Mouse (Mus musculus): ENCODE measurements around the gene Shc4.

Shc4 gene

GRCm38 (mm10) chr2:125628487-125628886, 95.5 kb downstream of the Shc4 start:
- no peak for DNase-seq

DNA sequence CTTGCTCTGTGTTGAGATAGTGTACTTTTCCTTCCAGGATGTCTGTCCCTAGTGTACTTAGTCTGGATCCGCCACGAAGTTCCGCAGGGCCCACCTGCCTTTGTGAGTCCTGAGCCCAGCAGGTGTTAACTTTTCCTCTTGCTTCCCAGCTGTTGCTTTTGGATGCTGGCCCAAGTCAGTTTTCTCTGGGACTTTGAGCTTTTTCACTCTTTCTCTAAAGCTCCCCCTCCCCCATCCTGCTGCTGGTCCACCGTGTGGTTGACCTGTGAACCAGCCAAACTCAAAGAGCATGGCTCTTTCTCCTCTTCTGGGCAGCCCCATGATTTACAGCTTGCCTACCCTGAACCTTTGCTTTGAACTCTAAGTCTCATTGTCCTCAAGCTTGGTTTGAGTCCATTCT, 97.4 kb downstream of the Shc4 start:
- DNase-seq: peak in 1 of 2 experiments; percentile 13

DNA sequence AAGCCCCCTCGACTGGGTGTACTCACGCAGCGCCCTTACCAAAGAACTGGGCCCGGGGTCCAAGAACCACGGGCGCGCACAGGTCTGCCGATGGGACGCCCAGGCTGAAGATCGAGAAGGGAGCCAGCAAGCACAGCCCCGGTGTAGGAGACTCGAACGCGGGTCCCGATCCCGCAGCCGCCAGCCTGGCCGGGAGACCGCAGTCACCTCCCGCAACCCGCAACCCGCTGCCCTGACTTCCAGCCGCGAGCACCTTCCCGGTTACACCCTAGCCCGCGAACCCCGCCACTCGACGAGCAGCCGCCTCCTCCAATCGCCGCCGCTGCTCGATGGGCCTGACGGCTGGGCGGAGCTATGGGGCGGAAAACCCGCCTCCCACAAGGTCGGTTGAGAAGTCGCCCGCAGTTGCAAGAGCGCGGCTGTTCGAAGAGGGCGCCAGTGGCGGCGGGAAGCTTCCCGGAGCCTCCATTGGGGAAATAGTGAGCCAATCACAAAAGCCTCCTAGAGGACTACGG, 99.1 kb downstream of the Shc4 start, which contains the start of gene Cep152:
Gene Cep152, minus strand, starts transcription at position 277 of the 515 bp plus-strand sequence.
- DNase-seq: peak; percentile 97 to 98

DNA sequence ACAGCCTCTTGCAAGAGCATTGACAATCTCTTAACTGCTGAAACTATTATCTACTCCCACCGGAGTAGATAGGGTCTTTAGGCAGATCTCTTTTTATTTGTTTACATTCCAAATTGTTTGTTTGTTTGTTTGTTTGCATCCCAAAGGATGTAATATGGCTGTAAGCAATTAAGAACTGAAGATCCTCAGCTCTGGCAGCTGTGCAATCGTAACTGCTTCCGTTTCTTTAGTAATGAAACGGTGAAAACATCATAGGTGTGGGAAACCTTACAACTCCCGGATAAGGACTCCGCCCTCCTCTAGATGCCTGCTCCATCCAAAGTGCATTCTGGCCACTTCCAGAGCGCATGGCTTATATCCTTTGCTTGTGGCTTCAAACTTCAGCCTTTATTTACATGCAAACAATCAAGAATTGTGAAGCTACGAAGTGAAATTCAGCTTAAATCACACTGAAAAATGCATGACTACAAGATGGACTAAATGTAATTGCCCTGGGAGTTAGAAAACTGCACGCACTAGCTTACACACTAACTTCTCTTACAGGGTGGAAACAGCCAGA, 99.7 kb downstream of the Shc4 start:
- no peak for DNase-seq

- no peak for DNase-seq
These were observed 100.7 kb downstream of the Shc4 start for GRCm38 (mm10) chr2:125623211-125623610.

DNA sequence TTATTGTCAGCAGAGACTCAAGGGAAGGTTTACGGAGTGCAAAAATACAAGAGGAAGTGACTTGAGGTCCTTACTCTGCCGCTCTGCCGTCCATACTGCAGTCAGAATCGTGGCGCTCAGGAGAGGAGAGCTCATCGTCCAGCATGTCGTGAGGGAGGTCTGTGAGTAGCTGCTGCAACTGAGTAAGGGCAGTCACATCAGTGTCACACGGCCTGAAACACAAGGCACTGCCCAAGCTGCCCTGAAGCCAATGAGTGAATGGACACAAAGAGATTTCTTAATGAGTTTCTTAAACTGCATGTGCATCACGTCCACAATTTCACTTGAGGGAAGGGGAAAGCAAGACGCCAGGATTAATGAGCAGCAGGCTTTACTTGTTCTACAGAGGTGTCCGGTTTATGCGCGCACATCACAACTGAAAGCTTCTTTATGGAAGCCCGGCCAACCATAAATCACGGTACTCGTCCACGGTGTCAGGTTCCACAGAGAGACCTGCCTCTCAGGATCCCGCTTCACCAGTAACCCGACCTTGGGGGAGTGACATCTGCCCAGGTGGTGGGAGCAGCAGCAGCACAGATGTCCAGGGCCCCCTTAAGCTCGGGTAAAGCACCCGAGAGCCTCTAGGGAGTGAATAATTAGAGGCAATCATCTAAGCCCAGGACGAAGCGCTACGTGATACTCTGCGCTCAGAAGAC, 103.6 kb downstream of the Shc4 start:
- no peak for DNase-seq

DNA sequence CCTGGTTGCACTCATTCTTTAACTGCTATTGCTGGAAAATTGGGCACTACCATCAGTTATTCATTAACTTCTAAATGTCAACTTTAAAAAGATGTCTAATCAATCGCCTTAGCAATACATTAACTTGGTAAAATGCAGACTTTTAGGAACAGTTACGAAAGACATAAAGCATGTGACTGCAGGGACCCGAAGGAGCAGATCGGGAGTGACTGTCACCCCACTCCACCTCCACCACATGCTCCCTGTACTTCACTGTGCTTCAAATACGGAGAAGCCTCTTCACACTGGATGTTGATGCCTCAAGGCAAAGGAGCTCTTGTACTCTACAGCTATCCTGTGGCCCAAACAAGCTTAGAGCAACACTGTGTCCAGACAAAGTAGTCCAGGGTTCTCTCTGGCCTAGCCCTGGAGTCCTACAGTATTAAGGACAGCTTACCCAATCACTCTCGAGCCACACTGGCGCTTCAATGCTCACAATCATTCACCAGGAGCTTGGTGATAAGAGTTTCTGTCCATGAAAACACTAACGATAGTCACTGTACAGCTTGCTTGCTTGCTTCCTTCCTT, 108.0 kb downstream of the Shc4 start:
- DNase-seq: no peak

- no peak for DNase-seq
These were observed 108.5 kb downstream of the Shc4 start for GRCm38 (mm10) chr2:125615440-125615839.

DNA sequence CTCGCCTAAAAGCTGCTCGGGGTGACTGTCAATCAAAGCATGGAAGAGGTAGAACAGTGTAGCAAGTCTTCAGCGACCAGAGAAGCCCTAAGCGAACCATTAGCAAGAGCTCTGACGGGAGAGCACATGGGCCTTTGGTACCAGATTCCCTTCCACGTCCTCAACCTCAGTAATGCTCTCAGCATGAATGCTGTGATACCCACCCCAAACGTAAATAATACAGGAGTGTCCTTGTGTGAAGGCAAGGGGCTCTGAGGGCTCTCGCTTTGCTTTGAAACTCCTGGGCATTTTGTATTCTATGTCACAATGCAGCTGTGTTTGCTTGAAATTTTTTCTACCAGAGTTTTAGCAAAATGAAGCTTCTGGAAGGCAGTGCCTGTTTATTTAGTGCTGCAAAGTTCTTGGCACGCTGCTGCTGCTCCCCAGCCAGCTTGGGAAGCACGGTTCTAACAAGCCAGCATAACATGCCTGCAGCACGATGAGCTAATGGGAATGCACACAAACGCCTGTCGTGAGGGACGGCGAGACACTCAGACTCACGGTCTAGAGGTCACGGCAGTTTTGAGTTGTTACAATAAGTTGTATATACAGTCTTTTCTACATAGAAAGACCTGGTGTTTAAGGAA, 117.6 kb downstream of the Shc4 start:
- DNase-seq: no peak

GRCm38 (mm10) chr2:125604646-125605045, 119.3 kb downstream of the Shc4 start:
- DNase-seq: peak; percentile 23 to 60

GRCm38 (mm10) chr2:125602970-125603369, 121.0 kb downstream of the Shc4 start:
- no peak for DNase-seq

DNA sequence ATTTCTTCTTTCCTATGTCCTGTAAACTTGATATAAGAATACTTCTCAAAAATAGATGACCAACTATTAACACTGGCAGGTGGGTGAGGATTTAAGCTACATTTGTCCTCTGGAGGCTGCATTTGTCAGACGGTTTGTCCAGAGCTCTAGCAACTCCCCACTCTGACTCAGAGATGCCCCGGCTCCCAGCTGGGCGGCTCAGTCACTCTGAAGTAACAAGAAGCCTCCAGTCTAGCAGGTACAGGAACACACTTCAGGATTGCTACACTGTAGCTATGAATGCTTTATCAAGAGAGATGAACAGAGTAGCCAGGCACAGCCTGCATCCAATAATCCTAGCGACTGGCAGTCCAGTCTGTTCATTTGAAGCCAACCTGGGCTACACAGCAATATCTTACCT, 125.0 kb downstream of the Shc4 start:
- DNase-seq: no peak

GRCm38 (mm10) chr2:125598251-125598650, 125.7 kb downstream of the Shc4 start:
- no peak for DNase-seq

DNA sequence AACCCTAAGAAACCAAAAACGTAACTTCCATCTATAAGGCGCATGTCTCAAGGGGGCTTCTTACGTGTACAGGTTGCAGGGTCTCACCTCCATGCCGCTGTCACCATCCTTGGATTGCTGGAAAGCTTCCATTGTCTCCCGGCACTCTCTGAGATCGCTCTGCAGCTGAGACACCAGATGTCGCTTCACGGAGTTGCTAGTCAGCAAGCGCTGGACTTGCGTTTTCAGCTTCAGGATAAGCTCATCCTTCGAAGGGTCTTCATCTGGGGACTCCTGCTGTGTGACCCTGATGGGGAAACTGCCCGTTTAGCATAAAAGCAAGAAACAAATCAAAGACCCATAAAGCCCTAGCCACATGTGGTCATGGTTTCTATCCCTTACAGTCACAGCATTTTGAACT, 129.2 kb downstream of the Shc4 start:
- no peak for DNase-seq

- DNase-seq: no peak
These were observed 129.9 kb downstream of the Shc4 start for GRCm38 (mm10) chr2:125594072-125594471.

- DNase-seq: no peak
These were observed 132.1 kb downstream of the Shc4 start for GRCm38 (mm10) chr2:125591895-125592294.

DNA sequence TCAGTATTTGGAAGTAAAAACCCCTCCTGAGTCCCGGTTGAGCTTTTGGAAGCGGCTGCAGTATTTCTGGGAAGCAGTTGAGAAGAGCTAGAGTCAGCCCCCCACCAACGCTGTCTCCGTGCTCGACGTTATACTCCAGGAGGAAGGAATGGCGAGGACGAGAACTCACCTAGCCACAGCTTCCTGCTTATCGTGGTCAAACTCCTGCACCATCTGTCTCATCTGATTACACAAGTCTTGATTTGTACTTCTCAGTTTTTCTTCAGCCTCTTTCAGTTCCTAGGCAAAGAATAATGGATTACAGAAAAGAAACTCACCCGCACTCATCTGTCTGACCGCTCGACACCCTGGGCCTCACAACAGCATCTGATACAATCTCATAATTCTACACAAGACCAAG, 134.7 kb downstream of the Shc4 start:
- no peak for DNase-seq

GRCm38 (mm10) chr2:125581081-125581480, 142.9 kb downstream of the Shc4 start:
- DNase-seq: no peak

DNA sequence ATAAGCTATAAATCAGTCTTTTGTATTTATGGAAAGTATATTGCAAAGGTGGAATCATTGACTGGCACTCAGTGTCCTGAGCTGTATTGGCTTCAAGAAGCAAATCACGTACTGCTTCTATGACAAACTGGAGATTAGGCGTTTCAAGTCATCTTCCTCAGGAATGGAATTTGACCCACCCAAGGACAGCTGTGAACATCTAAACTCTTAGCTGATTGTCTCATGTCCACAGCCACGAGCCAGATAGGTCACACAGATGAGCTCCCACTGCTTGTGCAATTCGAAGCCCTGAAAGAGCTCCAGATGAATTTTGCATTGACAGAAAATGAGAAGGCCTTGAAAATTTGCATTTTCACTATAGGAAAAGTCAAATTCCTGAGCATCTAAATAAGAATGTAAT, 146.3 kb downstream of the Shc4 start:
- no peak for DNase-seq

All from cerebellum, postnatal 25 days (tissue).